Mouse (Mus musculus) CH12.LX (cell line): Measurements from ENCODE around the gene Fcgbp.

Experiments
- CTCF ChIP-seq, 2 experiments: IDR thresholded peaks in 1 of 2; conservative IDR thresholded peaks in 1 of 2; 2 replicates each; pipeline ENCODE4 v1.5.1; 2011 to 2012; ENCODE audit warnings: low read depth in 2 of 2, low read length in 2 of 2, improper control_type of control experiment in 1 of 2, inconsistent platforms in 1 of 2, mild to moderate bottlenecking in 1 of 2, moderate library complexity in 1 of 2
- E2F4 ChIP-seq: IDR thresholded peaks from 2 replicates; pipeline ENCODE4 v1.6.1; 2011; ENCODE audit warnings: low read depth, low read length, improper control_type of control experiment; ENCODE audit not compliant: insufficient replicate concordance
- EP300 ChIP-seq: IDR thresholded peaks from 2 replicates; pipeline ENCODE4 v1.6.1; 2011; ENCODE audit warnings: low read length, improper control_type of control experiment
- GABPA ChIP-seq: IDR thresholded peaks from 2 replicates; pipeline ENCODE4 v1.6.1; 2012; ENCODE audit warnings: low read depth, low read length, improper control_type of control experiment, inconsistent platforms; ENCODE audit not compliant: insufficient replicate concordance
- MEF2A ChIP-seq: IDR thresholded peaks from 2 replicates; pipeline ENCODE4 v1.6.1; 2014; ENCODE audit warnings: low read depth, mild to moderate bottlenecking, inconsistent platforms, low read length, improper control_type of control experiment, borderline replicate concordance
- NRF1 ChIP-seq: IDR thresholded peaks from 2 replicates; pipeline ENCODE4 v1.6.1; 2014; ENCODE audit warnings: low read depth, mild to moderate bottlenecking, inconsistent platforms, low read length, improper control_type of control experiment, moderate library complexity
- POLR2A ChIP-seq: IDR thresholded peaks from 2 replicates; pipeline ENCODE4 v1.6.1; 2011; ENCODE audit warnings: low read depth, mild to moderate bottlenecking, improper control_type of control experiment, low read length
- POLR2AphosphoS2 ChIP-seq: IDR thresholded peaks from 2 replicates; pipeline ENCODE4 v1.6.1; 2011; ENCODE audit warnings: low read depth, low read length, improper control_type of control experiment
- ZNF384 ChIP-seq: IDR thresholded peaks from 2 replicates; pipeline ENCODE4 v1.6.1; 2012; ENCODE audit warnings: low read depth, low read length, improper control_type of control experiment, inconsistent platforms

DNA sequence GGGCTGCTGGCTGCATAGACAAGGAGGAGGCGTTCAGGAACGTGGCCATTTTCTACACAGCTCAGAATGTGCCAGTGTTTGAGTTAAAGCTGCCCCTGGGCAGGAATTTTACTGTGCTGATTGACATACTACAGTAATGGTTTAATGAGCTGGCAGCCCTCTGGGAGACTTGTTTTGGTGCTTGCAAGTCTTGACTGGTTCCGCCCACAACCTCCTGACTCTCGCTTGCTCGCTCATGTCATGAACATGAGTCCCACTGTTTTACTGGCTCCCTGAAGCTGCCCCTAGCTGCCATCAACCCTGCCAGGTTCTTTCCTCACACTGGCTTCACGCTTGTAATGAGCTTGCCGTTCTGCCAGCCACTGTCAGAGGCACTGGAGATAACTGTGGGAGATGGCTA, 13.2 kb downstream of the Fcgbp start:
- TF ChIP-seq E2F4 (no peak), CTCF (conservative IDR thresholded peaks at IDR 0.05 in 1 of 2, IDR thresholded peaks at IDR 0.05 in 1 of 2; ENCODE audit: low read depth in 2 of 2, low read length in 2 of 2) (no peak), NRF1 (no peak), POLR2A (no peak), EP300 (no peak), POLR2AphosphoS2 (no peak), ZNF384 (no peak), MEF2A (no peak), GABPA (no peak)
